Mouse (Mus musculus) hindbrain, embryonic 14.5 days (tissue): ENCODE data around the gene Zeb2. TPM values are rescaled to one million over a fixed set of nuclear protein-coding genes. Genes with fewer than 3 reads are reported as not detected.

Experiments used
- ATAC-seq: fragments of 200-750 bp; cut with Nextera tagmentation; 2 replicates; pipeline ENCODE4 v1.8.0; 2017; ENCODE audit warnings: moderate number of reproducible peaks, mild to moderate bottlenecking, moderate TSS enrichment, moderate library complexity; ENCODE audit not compliant: low FRiP score
- DNase-seq: peaks from one replicate; pipeline ENCODE4 v3.0.0-alpha.2; 2015; ENCODE audit warnings: low spot score
- H3K27ac ChIP-seq: fragments of 300-500 bp; sonication (generic); 2 replicates; pipeline ENCODE4 v1.5.1; 2014; ENCODE audit warnings: mild to moderate bottlenecking, moderate library complexity
- H3K27me3 ChIP-seq: fragments of 300-500 bp; sonication (generic); 2 replicates; pipeline ENCODE4 v1.6.1; 2014; ENCODE audit warnings: mild to moderate bottlenecking, low read length, mixed read lengths; ENCODE audit not compliant: control insufficient read depth, insufficient read depth
- H3K36me3 ChIP-seq: fragments of 300-500 bp; sonication (generic); replicated peaks from 2 replicates; pipeline ENCODE4 v1.6.1; 2014; ENCODE audit not compliant: control insufficient read depth, insufficient read depth
- H3K4me1 ChIP-seq: fragments of 300-500 bp; sonication (generic); replicated peaks from 2 replicates; pipeline ENCODE4 v1.6.1; 2014; ENCODE audit warnings: antibody characterized with exemption, low read length, mixed read lengths; ENCODE audit not compliant: control insufficient read depth, insufficient read depth
- H3K4me2 ChIP-seq: fragments of 300-500 bp; sonication (generic); replicated peaks from 2 replicates; pipeline ENCODE4 v1.6.1; 2014; ENCODE audit warnings: mild to moderate bottlenecking, moderate library complexity
- H3K4me3 ChIP-seq: fragments of 300-500 bp; sonication (generic); replicated peaks from 2 replicates; pipeline ENCODE4 v1.5.1; 2014; ENCODE audit warnings: mild to moderate bottlenecking, low read length
- H3K9ac ChIP-seq: fragments of 300-500 bp; sonication (generic); 2 replicates; pipeline ENCODE4 v1.6.1; 2014
- H3K9me3 ChIP-seq: fragments of 300-500 bp; sonication (generic); 2 replicates; pipeline ENCODE4 v1.6.1; 2016; ENCODE audit warnings: low read length; ENCODE audit not compliant: control insufficient read depth
- WGBS: fragments of 180-500 bp; shearing (Covaris S2); extraction: QIAGEN DNeasy Blood & Tissue Kit; methylation state at CpG from one replicate; pipeline ENCODE4 v1.1.7; 2014; 5-methylcytosine and 5-hydroxymethylcytosine counted together
- polyA plus RNA-seq: library from polyadenylated mRNA; unstranded; fragments of >200 nt; fragmentation: Nextera tagmentation; extraction: Ambion mirVana; gene quantifications from 2 replicates; pipeline ENCODE4 v1.2.1, GENCODE M21; 2014

The Zeb2 gene
- polyA plus RNA-seq, 1 experiment from 2014 or later = 38.8 TPM

- no peak overlapping the region for H3K27ac ChIP-seq
Measured at GRCm38 (mm10) chr2:45081559-45081958, 35.6 kb downstream of the Zeb2 start.

GRCm38 (mm10) chr2:45077938-45078487 lies 39.2 kb downstream of the Zeb2 start:
- Histone ChIP-seq H3K27ac (no peak overlapping the region), H3K36me3 (peaks cover 5% of the 10 kb centered on the region; the same call in 1 of the 2 replicates), H3K4me3 (no peak overlapping the region), H3K9me3 (no peaks in the 10 kb centered on the region), H3K9ac (no peak overlapping the region), H3K4me1 (peaks cover 19% of the 10 kb centered on the region), H3K27me3 (no peaks in the 10 kb centered on the region), H3K4me2 (no peak overlapping the region)
- ATAC-seq = no peak
- no peak for DNase-seq
- WGBS = 57% methylated on average over 3 of the region's 3 CpGs

More at GRCm38 (mm10) chr2:45081559-45081958, 35.6 kb downstream of the Zeb2 start:
- Histone ChIP-seq H3K4me3 (no peak overlapping the region), H3K4me2 (no peak overlapping the region), H3K9me3 (no peaks in the 10 kb centered on the region), H3K4me1 (peaks cover 24% of the 10 kb centered on the region), H3K27me3 (no peaks in the 10 kb centered on the region), H3K36me3 (peaks cover 5% of the 10 kb centered on the region; the same call in 1 of the 2 replicates), H3K9ac (no peak overlapping the region)
- DNase-seq = no peak
- 78% methylated on average over 4 of the region's 4 CpGs for WGBS
- no peak for ATAC-seq

GRCm38 (mm10) chr2:45077383-45077782 lies 39.8 kb downstream of the Zeb2 start:
- Histone ChIP-seq H3K27ac (no peak overlapping the region), H3K36me3 (peaks cover 5% of the 10 kb centered on the region; the same call in 1 of the 2 replicates), H3K4me3 (no peak overlapping the region), H3K27me3 (no peaks in the 10 kb centered on the region), H3K9me3 (no peaks in the 10 kb centered on the region), H3K4me2 (no peak overlapping the region), H3K9ac (no peak overlapping the region), H3K4me1 (0 out of 2 replicates have a peak, but pooled peaks cover 13% of the 10 kb centered on the region)
- WGBS = 89% methylated on average over 5 of the region's 5 CpGs
- DNase-seq (no peak), ATAC-seq (no peak)

GRCm38 (mm10) chr2:45073025-45073424 lies 44.2 kb downstream of the Zeb2 start:
- ATAC-seq = no peak
- H3K27ac ChIP-seq = no peak overlapping the region
- peaks cover 5% of the 10 kb centered on the region; the same call in 1 of the 2 replicates for H3K36me3 ChIP-seq
- no peaks in the 10 kb centered on the region for H3K9me3 ChIP-seq
- no peak overlapping the region for H3K4me3 ChIP-seq
- no peak overlapping the region for H3K4me2 ChIP-seq
- 14% methylated on average over 6 of the region's 6 CpGs for WGBS
- DNase-seq = no peak
- H3K27me3 ChIP-seq = no peaks in the 10 kb centered on the region
- no peak overlapping the region for H3K9ac ChIP-seq
- H3K4me1 ChIP-seq = peaks cover 15% of the 10 kb centered on the region; the same call in 1 of the 2 replicates

- WGBS = 54% methylated on average over 5 of the region's 5 CpGs
- ATAC-seq = 0 out of 2 replicates have a peak, but pooled peaks have one; percentile 34
Measured at GRCm38 (mm10) chr2:45071296-45071695, 45.9 kb downstream of the Zeb2 start.

GRCm38 (mm10) chr2:45070612-45071276 lies 46.5 kb downstream of the Zeb2 start:
- 62% methylated on average over 6 of the region's 6 CpGs for WGBS
- DNase-seq (no peak), ATAC-seq (no peak)
- H3K27me3 ChIP-seq = no peaks in the 10 kb centered on the region
- peaks cover 19% of the 10 kb centered on the region; the same call in 1 of the 2 replicates for H3K4me1 ChIP-seq
- H3K27ac ChIP-seq = no peak overlapping the region
- no peak overlapping the region for H3K4me2 ChIP-seq
- H3K9me3 ChIP-seq = no peaks in the 10 kb centered on the region
- no peak overlapping the region for H3K4me3 ChIP-seq
- no peak overlapping the region for H3K9ac ChIP-seq
- H3K36me3 ChIP-seq = no peaks in the 10 kb centered on the region

More at GRCm38 (mm10) chr2:45071296-45071695, 45.9 kb downstream of the Zeb2 start:
- no peaks in the 10 kb centered on the region for H3K27me3 ChIP-seq
- H3K4me1 ChIP-seq = peaks cover 19% of the 10 kb centered on the region; the same call in 1 of the 2 replicates
- H3K9ac ChIP-seq = no peak overlapping the region
- H3K9me3 ChIP-seq = no peaks in the 10 kb centered on the region
- H3K27ac ChIP-seq = no peak overlapping the region
- no peaks in the 10 kb centered on the region for H3K36me3 ChIP-seq
- DNase-seq = no peak
- H3K4me3 ChIP-seq = no peak overlapping the region
- H3K4me2 ChIP-seq = no peak overlapping the region

GRCm38 (mm10) chr2:45068792-45069550 lies 48.2 kb downstream of the Zeb2 start:
- Histone ChIP-seq H3K27ac (0 out of 2 replicates have a peak overlapping the region, but pooled peaks have one; percentile 14), H3K36me3 (no peaks in the 10 kb centered on the region), H3K27me3 (no peaks in the 10 kb centered on the region), H3K9ac (no peak overlapping the region), H3K4me3 (no peak overlapping the region), H3K4me2 (no peak overlapping the region), H3K4me1 (peaks cover 19% of the 10 kb centered on the region), H3K9me3 (no peaks in the 10 kb centered on the region)
- 60% methylated on average over 7 of the region's 7 CpGs for WGBS
- ATAC-seq (no peak), DNase-seq (no peak)

GRCm38 (mm10) chr2:45067116-45067515 lies 50.1 kb downstream of the Zeb2 start:
- Histone ChIP-seq H3K9me3 (no peaks in the 10 kb centered on the region), H3K27me3 (no peaks in the 10 kb centered on the region), H3K36me3 (no peaks in the 10 kb centered on the region), H3K4me2 (no peak overlapping the region), H3K9ac (no peak overlapping the region), H3K4me1 (peaks cover 36% of the 10 kb centered on the region), H3K4me3 (no peak overlapping the region), H3K27ac (no peak overlapping the region)
- 36% methylated on average over 5 of the region's 5 CpGs for WGBS
- DNase-seq (no peak), ATAC-seq (no peak)

GRCm38 (mm10) chr2:45063300-45063890 lies 53.8 kb downstream of the Zeb2 start:
- Histone ChIP-seq H3K4me2 (no peak overlapping the region), H3K27ac (peak overlapping the region; percentile 46; the same call in 1 of the 2 replicates), H3K9me3 (no peaks in the 10 kb centered on the region), H3K4me1 (peaks cover 31% of the 10 kb centered on the region), H3K9ac (no peak overlapping the region), H3K36me3 (no peaks in the 10 kb centered on the region), H3K4me3 (no peak overlapping the region), H3K27me3 (no peaks in the 10 kb centered on the region)
- no peak for ATAC-seq
- 7% methylated on average over 7 of the region's 7 CpGs for WGBS
- no peak for DNase-seq
